Mouse (Mus musculus) layer of hippocampus, postnatal 25 days (tissue): Measurements from ENCODE around the gene Olfr39. TPM values are rescaled to one million over a fixed set of nuclear protein-coding genes. Genes with fewer than 3 reads are reported as not detected.
"Not testable (repeated sequence)": the region's sequence is repeated elsewhere in the genome, so short reads cannot be mapped to it uniquely, and the experiment has no call there.

Experiments used
- DNase-seq, 2 experiments: peaks; one replicate each; pipeline ENCODE4 v3.0.0; 2022; ENCODE audit warnings: mixed read lengths in 2 of 2, low spot score in 1 of 2; ENCODE audit errors: extremely low spot score in 1 of 2
- total RNA-seq, 2 experiments: library from RNA; stranded (reverse); gene quantifications; 2 replicates each; pipeline ENCODE4 v1.2.3; 2021

The Olfr39 gene
- total RNA-seq: not detected

GRCm38 (mm10) chr9:20282051-20282450 is at the start of gene Olfr39:
Gene Olfr39 (plus strand): TSS chr9:20282351.
- no peak for DNase-seq

GRCm38 (mm10) chr9:20236819-20237218 is 45.3 kb upstream of the Olfr39 start, which contains the start of gene Olfr872:
Gene Olfr872 (plus strand): TSS chr9:20237119.
- DNase-seq: no peak

- DNase-seq: no peak
Measured at GRCm38 (mm10) chr9:20237378-20237777, 44.8 kb upstream of the Olfr39 start.

- DNase-seq: not testable (repeated sequence)
Measured at GRCm38 (mm10) chr9:20295562-20295961, 13.4 kb downstream of the Olfr39 start.

GRCm38 (mm10) chr9:20298232-20298631 is 16.1 kb downstream of the Olfr39 start, which contains the start of gene Olfr873:
Gene Olfr873 (plus strand): TSS chr9:20298532.
- no peak for DNase-seq

- no peak for DNase-seq
Measured at GRCm38 (mm10) chr9:20335994-20336393, 53.8 kb downstream of the Olfr39 start, which contains the start of gene Olfr18. Gene Olfr18 (minus strand): TSS chr9:20336094.

Other genes with a start within 250 kb of the Olfr39 start
- not detected for gene Olfr867, start 224.8 kb upstream of the Olfr39 start, total RNA-seq
- gene Olfr868, start 183.7 kb upstream of the Olfr39 start, total RNA-seq: not detected
- gene Olfr869, start 153.3 kb upstream of the Olfr39 start, total RNA-seq: not detected
- gene Olfr870, start 108.3 kb upstream of the Olfr39 start, total RNA-seq: not detected
- not detected for gene Olfr871, start 70.1 kb upstream of the Olfr39 start, total RNA-seq
- not detected for gene Olfr872, start 45.2 kb upstream of the Olfr39 start, total RNA-seq
- not detected for gene Olfr873, start 16.2 kb downstream of the Olfr39 start, total RNA-seq
- not detected for gene Olfr18, start 53.7 kb downstream of the Olfr39 start, total RNA-seq
- 10 to 100 TPM; 10.4 to 11.3 TPM for gene Zfp560, start 102.8 kb downstream of the Olfr39 start, total RNA-seq
- 10 to 100 TPM; 26.7 to 30.6 TPM for gene Zfp26, start 177.8 kb downstream of the Olfr39 start, total RNA-seq
- gene Zfp426, start 210.4 kb downstream of the Olfr39 start, total RNA-seq: 10 to 100 TPM; 25.5 to 32.8 TPM
- gene Zfp266, start 239.1 kb downstream of the Olfr39 start, total RNA-seq: 10 to 100 TPM; 40.7 to 48.8 TPM